In the genomic region with DNA sequence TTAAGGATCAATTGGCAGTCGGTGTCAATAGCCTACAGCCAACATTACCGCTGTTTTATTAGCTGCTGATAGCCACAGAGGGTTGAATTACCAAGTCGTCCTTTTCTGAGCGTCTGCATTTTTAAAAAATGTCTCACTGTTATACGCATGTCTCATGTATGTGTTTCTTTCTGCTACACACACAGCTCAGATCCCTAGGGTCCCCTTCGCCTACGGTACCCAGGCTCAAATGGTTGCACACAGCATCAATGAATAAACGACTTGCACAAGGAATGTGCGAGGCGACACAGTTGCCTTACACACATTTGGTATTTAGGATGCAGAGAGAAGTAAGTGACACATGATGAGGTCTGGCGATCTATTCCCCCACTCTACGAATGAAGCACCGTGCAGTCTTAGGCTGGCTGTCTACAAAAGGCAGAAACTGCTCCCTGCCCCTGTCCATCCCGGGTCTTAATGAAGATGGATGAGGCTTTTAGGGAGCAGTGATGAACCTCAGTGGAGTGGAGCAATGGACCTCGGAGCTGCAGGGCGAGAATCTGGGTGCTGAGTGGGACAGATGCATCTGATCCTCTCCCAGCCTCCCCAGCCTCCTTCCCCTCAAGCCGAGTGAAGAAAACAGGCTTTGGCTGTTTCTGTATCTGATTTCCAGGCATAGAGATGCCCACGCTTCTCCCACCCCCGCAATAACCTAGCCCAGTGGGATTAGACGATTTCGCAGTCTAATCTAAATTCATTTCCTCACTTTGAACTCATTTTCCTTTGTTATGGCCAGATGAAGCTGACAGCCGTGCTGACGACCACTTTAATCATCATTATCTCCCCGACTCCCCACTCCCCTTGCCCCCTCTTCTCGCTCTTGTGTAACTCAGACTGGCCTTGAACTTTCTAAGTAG, we compare ENCODE assay signal across 12 mouse cellular contexts. TPM values are rescaled to one million over a fixed set of nuclear protein-coding genes. Genes with fewer than 3 reads are reported as not detected.
DNase-seq lines count a peak whose midpoint lies in the region; ATAC-seq lines count a peak whose summit lies in the region.
"Had no signal": no experiment of that assay in that cellular context is flagged by ENCODE, and none has a peak within 500 bp of the region (broad histone marks: within the 10 kb centered on the region; RNA-seq: fewer than 3 reads in every experiment).

No protein-coding gene starts in this region.

- no peak overlapping the region for H3K4me2 ChIP-seq in forebrain, embryonic 14.5 days (ENCODE audit: low read length)
- peak overlapping the region; percentile 39 for H3K4me2 ChIP-seq in hindbrain, embryonic 13.5 days
- peak overlapping the region; percentile 36 for H3K4me2 ChIP-seq in neural tube, embryonic 12.5 days (replicated peaks)
- H3K4me2 ChIP-seq: heart, embryonic 12.5 days had no signal

- no peak for DNase-seq in forebrain, embryonic 10.5 days (ENCODE audit: extremely low spot score, low spot score)
- DNase-seq in forebrain, embryonic 14.5 days (ENCODE audit: low spot score) = no peak
- DNase-seq in retina, postnatal 1 day = peak; percentile 31
- no peak for DNase-seq in retina, embryonic 14.5 days (ENCODE audit: low spot score)
- no peak for DNase-seq in spleen, postnatal 36 days (ENCODE audit: low spot score in 2 of 2)
- no peak for DNase-seq in adrenal gland, adult 18-20 months (ENCODE audit: low spot score in 2 of 2)
- DNase-seq: B cell, adult 2 months; cerebellum, postnatal 10 days had no signal

- WGBS in forebrain, embryonic 10.5 days = 82% methylated on average over 25 of the region's 25 CpGs
- 62% methylated on average over 25 of the region's 25 CpGs for WGBS in forebrain, embryonic 14.5 days
- WGBS in hindbrain, embryonic 13.5 days = 28% methylated on average over 25 of the region's 25 CpGs
- WGBS in neural tube, embryonic 12.5 days = 27% methylated on average over 25 of the region's 25 CpGs

- H3K4me3 ChIP-seq in forebrain, embryonic 10.5 days = no peak overlapping the region
- no peak overlapping the region for H3K4me3 ChIP-seq in forebrain, embryonic 14.5 days (ENCODE audit: low read depth, low read length)
- H3K4me3 ChIP-seq in hindbrain, embryonic 13.5 days = no peak overlapping the region
- no peak overlapping the region for H3K4me3 ChIP-seq in neural tube, embryonic 12.5 days
- H3K4me3 ChIP-seq: heart, embryonic 12.5 days had no signal

- peaks cover 30% of the 10 kb centered on the region; the same call in 1 of the 2 replicates for H3K27me3 ChIP-seq in forebrain, embryonic 10.5 days (ENCODE audit: poor library complexity, severe bottlenecking)
- no peaks in the 10 kb centered on the region for H3K27me3 ChIP-seq in forebrain, embryonic 14.5 days (replicated peaks; ENCODE audit: control insufficient read depth, insufficient read depth, low read length)
- 0 out of 2 replicates have a peak, but pooled peaks cover 3% of the 10 kb centered on the region for H3K27me3 ChIP-seq in hindbrain, embryonic 13.5 days
- H3K27me3 ChIP-seq in neural tube, embryonic 12.5 days (replicated peaks) = no peaks in the 10 kb centered on the region

- no peak overlapping the region for H3K9ac ChIP-seq in forebrain, embryonic 14.5 days (ENCODE audit: low read length)
- peak overlapping the region; percentile 49 for H3K9ac ChIP-seq in hindbrain, embryonic 13.5 days
- H3K9ac ChIP-seq in neural tube, embryonic 12.5 days = no peak overlapping the region
- H3K9ac ChIP-seq: heart, embryonic 12.5 days had no signal

- peaks cover 43% of the 10 kb centered on the region for H3K4me1 ChIP-seq in forebrain, embryonic 10.5 days
- peaks cover 4% of the 10 kb centered on the region; the same call in 1 of the 2 replicates for H3K4me1 ChIP-seq in forebrain, embryonic 14.5 days (ENCODE audit: control insufficient read depth, insufficient read depth, low read length)
- peaks cover 48% of the 10 kb centered on the region for H3K4me1 ChIP-seq in hindbrain, embryonic 13.5 days (replicated peaks)
- H3K4me1 ChIP-seq in neural tube, embryonic 12.5 days = peaks cover 25% of the 10 kb centered on the region

- no peak for ATAC-seq in forebrain, embryonic 14.5 days
- ATAC-seq in hindbrain, embryonic 13.5 days (ENCODE audit: low FRiP score) = peak; percentile 70
- peak; percentile 73 for ATAC-seq in neural tube, embryonic 12.5 days (ENCODE audit: low FRiP score, low read depth)
- ATAC-seq: intestine, embryonic 16.5 days had no signal

- H3K9me3 ChIP-seq in forebrain, embryonic 10.5 days = no peaks in the 10 kb centered on the region
- H3K9me3 ChIP-seq in forebrain, embryonic 14.5 days (replicated peaks; ENCODE audit: control insufficient read depth, low read length) = no peaks in the 10 kb centered on the region
- H3K9me3 ChIP-seq in hindbrain, embryonic 13.5 days = no peaks in the 10 kb centered on the region
- H3K9me3 ChIP-seq in neural tube, embryonic 12.5 days = no peaks in the 10 kb centered on the region
- H3K9me3 ChIP-seq: heart, embryonic 12.5 days had no signal

- 0 out of 2 replicates have a peak overlapping the region, but pooled peaks have one; percentile 44 for H3K27ac ChIP-seq in forebrain, embryonic 10.5 days
- no peak overlapping the region; the same call in 1 of the 2 replicates for H3K27ac ChIP-seq in forebrain, embryonic 14.5 days (ENCODE audit: low read depth, low read length)
- peak overlapping the region; percentile 81 for H3K27ac ChIP-seq in hindbrain, embryonic 13.5 days
- H3K27ac ChIP-seq in neural tube, embryonic 12.5 days = peak overlapping the region; percentile 18; the same call in 1 of the 2 replicates

- H3K36me3 ChIP-seq in forebrain, embryonic 10.5 days (replicated peaks) = no peaks in the 10 kb centered on the region
- no peaks in the 10 kb centered on the region for H3K36me3 ChIP-seq in forebrain, embryonic 14.5 days (ENCODE audit: control insufficient read depth, insufficient read depth, low read length)
- H3K36me3 ChIP-seq in hindbrain, embryonic 13.5 days = no peaks in the 10 kb centered on the region
- H3K36me3 ChIP-seq in neural tube, embryonic 12.5 days = no peaks in the 10 kb centered on the region
- H3K36me3 ChIP-seq: heart, embryonic 12.5 days had no signal

RNA-seq across cellular contexts. Expression of a gene that starts 48.7 kb away (rescaled TPM):
- polyA plus RNA-seq in forebrain, embryonic 10.5 days (2016; fragmentation: Nextera tagmentation; extraction: Ambion mirVana) = 0.55 and 0.64 TPM in 2 replicates
- polyA plus RNA-seq in forebrain, embryonic 14.5 days (2014; fragmentation: Nextera tagmentation; extraction: Ambion mirVana) = 0.42 and 0.52 TPM in 2 replicates
- 0.78 and 1.3 TPM in 2 replicates for polyA plus RNA-seq in hindbrain, embryonic 13.5 days (2015; fragmentation: Nextera tagmentation; extraction: Ambion mirVana)
- polyA plus RNA-seq in neural tube, embryonic 12.5 days (2016; fragmentation: Nextera tagmentation; extraction: Ambion mirVana) = 0.53 and 0.86 TPM in 2 replicates
- total RNA-seq in adrenal gland, adult 18-20 months (2021) = 10 to 100 TPM; 20.3 to 24.1 TPM

RNA-seq across cellular contexts. Expression of a gene that starts 57.2 kb away (rescaled TPM):
- 843 and 904 TPM in 2 replicates for polyA plus RNA-seq in forebrain, embryonic 10.5 days (2016; fragmentation: Nextera tagmentation; extraction: Ambion mirVana)
- polyA plus RNA-seq in forebrain, embryonic 14.5 days (2014; fragmentation: Nextera tagmentation; extraction: Ambion mirVana) = 691 and 743 TPM in 2 replicates
- polyA plus RNA-seq in hindbrain, embryonic 13.5 days (2015; fragmentation: Nextera tagmentation; extraction: Ambion mirVana) = 633 and 654 TPM in 2 replicates
- polyA plus RNA-seq in neural tube, embryonic 12.5 days (2016; fragmentation: Nextera tagmentation; extraction: Ambion mirVana) = 909 and 919 TPM in 2 replicates
- 100 to 1,000 TPM; 349 to 353 TPM for total RNA-seq in adrenal gland, adult 18-20 months (2021)
